Mouse (Mus musculus) urinary bladder, adult 2 months (tissue): ENCODE data around the gene Vipr2. TPM values are rescaled to one million over a fixed set of nuclear protein-coding genes. Genes with fewer than 3 reads are reported as not detected.

Source experiments
- DNase-seq: peaks from one replicate; pipeline ENCODE4 v3.0.0; 2022; ENCODE audit warnings: low spot score
- polyA plus RNA-seq: library from polyadenylated mRNA; depleted of rRNA; stranded (reverse); fragments of >200 nt; gene quantifications from 2 replicates; pipeline ENCODE4 v1.2.3, GENCODE M21; 2012; rRNA removed

Vipr2 gene
- 0.43 and 0.65 TPM in 2 replicates for polyA plus RNA-seq

DNA sequence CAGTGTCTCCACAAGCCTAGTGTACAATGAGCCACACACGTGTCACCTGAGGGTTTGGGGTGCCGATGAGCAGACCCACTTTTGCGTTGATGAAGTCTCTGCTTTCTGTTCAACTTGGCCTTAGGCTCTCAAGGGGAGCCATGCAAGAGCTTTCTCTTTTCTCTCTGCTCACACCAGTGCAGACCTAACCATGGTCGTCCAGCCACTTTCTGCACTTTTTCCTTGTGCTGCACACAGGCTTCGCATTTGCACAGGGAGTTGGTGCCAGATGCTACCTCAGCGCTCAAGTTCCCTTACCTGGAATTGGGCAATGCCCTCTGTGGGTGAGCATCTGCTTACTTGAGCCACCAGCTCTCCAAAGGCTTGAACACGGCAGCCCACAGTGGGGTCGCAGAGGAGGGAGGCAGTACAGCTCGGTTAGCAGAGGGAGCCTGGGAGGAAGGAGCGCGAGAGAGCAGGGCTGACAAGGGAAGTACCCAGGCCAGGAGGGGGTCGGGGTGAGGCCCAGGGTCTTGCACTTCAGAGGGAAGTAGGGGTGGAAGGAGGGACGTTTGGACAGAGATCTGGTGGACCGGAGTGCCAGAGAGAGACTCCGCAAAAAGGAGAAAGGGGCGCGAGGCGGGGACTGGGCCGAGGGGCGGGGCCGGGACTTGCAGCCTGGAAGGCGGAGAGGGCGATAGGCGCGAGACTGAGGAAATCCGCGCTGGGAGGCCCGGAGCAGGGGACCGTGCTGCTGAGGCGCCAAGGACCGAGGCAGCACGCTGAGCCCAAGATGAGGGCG lies at the start of gene Vipr2:
Gene Vipr2, plus strand, starts transcription at position 653 of the 781 bp plus-strand sequence.
- DNase-seq, result no peak

DNA sequence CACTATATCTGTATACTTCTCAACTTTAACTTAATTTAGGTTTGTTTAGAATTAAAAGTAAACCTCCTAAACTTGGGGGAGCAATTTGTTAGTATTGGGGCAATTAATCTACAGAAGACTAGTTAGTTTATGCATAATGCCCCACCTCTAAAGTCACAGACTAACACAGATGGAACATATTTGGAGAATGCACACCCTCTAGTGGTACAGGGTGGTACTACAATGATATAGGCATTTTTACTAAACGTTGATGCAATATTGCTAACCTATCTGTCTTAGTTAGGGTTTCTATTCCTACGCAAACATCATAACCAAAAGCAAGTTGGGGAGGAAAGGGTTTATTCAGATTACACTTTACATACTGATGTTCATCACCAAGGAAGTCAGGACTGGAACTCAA lies 49.4 kb upstream of the Vipr2 start:
- DNase-seq, result no peak

GRCm38 (mm10) chr12:116035346-116035745 lies 42.2 kb upstream of the Vipr2 start:
- no peak for DNase-seq

- no peak for DNase-seq
Observed at GRCm38 (mm10) chr12:116044785-116045184, 32.7 kb upstream of the Vipr2 start.

DNA sequence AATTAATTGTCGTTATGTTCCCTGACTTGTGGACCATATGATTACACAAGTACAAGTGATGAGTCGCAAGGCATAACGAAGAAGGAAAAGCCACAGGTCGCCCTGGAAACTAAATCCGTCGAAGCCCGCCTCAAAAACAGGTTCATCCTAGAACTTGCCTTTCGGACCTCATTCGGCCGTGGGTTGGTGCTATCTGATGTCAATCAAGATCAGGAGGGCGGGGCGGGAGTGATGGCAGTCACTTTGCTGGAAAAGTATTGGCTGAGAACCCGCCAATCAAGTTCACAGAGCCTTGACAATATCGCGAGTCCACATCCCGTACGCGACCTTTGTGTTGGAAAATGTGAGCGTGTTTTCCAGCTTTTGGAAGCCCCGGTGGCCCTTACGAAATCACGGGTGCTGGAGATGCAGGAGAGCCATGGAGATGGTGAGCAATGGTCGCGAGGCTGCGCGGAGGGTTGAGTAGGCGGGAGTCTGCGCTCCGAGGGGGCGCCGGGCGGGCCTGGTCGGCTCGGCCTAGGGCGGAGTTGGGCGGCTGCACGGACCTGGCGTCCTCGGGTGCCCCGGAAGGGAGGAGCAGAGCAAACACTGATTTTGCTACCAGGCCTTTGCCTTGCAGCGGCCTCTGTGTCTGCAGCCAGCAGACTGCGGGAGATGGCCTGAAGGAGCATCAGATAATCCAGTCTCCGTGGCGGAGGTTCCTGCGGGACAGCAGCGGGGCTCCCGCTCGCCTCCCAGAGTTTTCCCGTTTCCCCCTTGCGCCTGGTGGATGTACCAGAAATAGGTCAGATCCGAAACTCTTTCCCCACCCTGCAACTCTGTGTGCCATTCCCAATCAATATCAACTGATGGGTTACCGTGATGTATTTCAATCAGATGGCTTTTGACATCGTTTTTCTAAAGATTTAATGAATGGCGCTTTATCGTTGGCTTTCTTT lies 29.8 kb upstream of the Vipr2 start, which contains the start of gene Zfp386:
Gene Zfp386, plus strand, starts transcription at position 285 of the 938 bp plus-strand sequence.
- peak; percentile 87 for DNase-seq

DNA sequence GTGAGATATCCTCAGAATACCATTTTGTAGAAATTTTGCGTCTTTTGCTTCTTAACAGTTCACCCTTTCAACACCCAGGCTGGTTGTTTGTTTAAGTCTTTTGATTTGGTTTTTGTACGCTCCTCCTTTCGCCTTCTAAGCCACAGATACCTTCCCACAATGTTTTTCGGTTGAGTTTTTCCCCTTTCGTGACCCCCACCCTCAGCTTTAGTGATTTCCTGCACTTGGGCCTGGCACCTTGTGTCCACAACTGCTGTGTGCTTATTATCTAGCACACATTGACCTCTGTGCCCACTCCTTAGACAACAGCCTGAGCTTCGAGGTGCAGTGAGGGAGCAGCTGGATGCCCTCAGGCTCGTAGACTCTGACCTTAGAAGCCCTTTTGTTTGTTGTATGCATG lies 28.8 kb upstream of the Vipr2 start:
- DNase-seq, result no peak

DNA sequence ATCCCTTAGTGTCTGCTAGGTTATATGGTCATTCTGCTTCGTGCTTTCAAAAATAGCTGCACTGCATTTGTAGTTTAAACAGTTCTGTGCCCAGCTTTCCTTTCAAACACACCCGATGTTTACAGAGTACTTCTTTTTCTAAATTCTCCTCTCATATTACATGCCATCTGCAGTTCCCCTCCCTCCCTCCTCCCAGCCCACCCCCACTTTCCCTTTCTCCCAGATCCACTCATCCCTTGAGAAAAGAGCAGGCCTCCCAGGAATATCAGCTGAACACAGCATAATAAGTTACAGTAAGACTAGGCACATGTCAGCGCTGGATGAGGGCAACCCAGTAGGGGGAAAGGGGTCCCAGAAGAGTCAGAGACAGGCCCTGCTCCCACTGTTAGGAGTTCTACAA lies 28.3 kb upstream of the Vipr2 start:
- DNase-seq, result no peak

- no peak for DNase-seq
Observed at GRCm38 (mm10) chr12:116049701-116050100, 27.8 kb upstream of the Vipr2 start.

DNA sequence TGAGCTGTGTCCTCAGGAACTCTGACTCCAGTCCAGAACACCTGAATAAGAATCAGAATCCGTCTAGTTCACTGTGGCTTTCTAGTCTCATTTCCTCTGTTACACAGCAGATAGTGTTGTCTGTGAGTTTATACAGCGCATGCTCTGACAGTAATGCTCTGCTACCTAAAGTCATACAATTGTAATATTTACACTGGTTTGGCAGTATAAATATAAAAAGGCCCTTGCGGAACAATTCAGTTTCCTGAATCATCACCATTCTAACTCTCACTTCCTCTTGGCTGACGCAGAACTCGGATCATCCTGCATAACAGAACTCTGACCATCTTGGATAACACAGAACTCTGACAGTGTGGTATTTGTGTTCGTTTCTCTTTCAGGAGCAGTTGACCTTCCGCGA lies 23.2 kb upstream of the Vipr2 start:
- DNase-seq, result no peak

- no peak for DNase-seq
Observed at GRCm38 (mm10) chr12:116056112-116056511, 21.4 kb upstream of the Vipr2 start.

GRCm38 (mm10) chr12:116061561-116062193 lies 15.8 kb upstream of the Vipr2 start:
- DNase-seq, result no peak

- no peak for DNase-seq
Observed at GRCm38 (mm10) chr12:116062194-116062583, 15.3 kb upstream of the Vipr2 start.

- no peak for DNase-seq
Observed at GRCm38 (mm10) chr12:116063020-116063419, 14.5 kb upstream of the Vipr2 start.

DNA sequence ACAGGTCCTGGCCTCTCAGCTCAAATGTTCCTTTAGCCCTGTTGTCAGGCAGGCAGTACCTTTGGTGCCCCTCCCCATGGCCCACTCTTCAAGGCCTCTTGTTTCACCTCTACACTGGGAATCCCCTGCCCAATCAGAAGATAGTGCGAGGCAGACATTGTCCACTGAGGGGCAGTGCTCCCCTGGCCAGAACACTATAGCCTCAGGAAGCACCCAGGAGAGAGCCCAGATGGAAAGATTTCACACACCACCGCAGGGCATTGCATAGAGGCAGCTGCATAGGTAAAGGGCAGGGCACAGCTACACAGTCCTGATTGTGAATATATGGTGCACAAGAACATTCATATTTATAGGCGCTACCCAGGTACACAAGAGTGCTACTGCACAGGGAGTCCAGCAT lies 6.5 kb upstream of the Vipr2 start:
- no peak for DNase-seq

- no peak for DNase-seq
Observed at GRCm38 (mm10) chr12:116077855-116078366, 385 bp downstream of the Vipr2 start.

GRCm38 (mm10) chr12:116083125-116083524 lies 5.6 kb downstream of the Vipr2 start:
- DNase-seq, result no peak

GRCm38 (mm10) chr12:116084294-116084693 lies 6.8 kb downstream of the Vipr2 start:
- no peak for DNase-seq

DNA sequence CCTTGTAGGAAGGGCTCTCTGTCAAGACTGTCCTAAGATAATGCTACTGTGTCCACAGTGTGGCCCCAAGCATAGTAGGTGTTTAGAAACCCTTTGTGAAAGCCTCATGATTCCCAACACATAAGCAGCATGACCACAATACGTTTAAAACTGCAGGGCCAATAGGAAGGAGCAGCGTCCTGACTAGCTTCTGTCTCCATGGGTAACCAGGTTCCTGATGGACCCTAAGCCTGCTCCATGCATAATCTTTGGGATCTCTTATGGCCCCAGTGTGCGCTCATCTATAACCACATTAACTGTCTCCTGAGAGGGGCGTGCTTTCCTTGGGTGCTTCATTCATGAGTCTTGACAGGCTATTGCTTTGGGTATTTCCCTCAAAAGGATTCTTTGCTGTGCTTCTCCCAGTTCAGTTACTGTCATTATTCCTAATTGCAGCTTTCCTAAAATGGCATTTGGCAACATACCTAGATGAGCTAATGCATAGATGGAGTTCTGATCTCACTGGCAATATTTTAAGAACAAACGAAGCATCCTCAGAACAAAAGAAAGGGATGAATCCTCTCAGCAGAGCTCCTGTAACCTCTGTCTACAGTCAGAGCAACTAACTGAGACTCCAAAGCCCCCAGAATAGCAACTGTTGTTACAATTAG lies 9.6 kb downstream of the Vipr2 start:
- DNase-seq, result no peak

- DNase-seq, result no peak
Observed at GRCm38 (mm10) chr12:116089836-116090235, 12.3 kb downstream of the Vipr2 start.

GRCm38 (mm10) chr12:116094765-116095555 lies 17.4 kb downstream of the Vipr2 start:
- DNase-seq, result no peak
